10 mouse cellular contexts compared by ENCODE assay signal in the genomic region with DNA sequence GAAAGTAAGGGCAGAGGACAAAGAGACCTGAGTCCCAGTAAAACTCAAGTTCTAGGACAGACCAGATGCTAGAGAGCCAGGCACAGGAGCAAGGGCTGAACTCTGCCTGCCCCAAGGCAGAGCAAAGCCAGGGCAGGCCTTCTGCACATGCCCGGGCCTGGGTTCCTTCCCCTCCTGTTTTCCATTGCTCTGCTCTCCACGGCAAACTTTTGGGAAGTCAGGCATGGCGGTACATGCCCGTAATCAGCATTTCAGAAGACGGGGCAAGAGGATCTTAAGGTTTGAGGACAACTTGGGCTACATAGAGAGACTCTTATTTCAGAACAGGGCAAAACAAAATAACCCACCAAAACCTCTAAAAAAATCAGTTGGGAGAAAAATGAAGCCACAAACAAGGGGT. TPM values are rescaled to one million over a fixed set of nuclear protein-coding genes. Genes with fewer than 3 reads are reported as not detected.
DNase-seq lines count a peak whose midpoint lies in the region; ATAC-seq and TF ChIP-seq lines count a peak whose summit lies in the region.
"Had no signal": no experiment of that assay in that cellular context is flagged by ENCODE, and none has a peak within 500 bp of the region (broad histone marks: within the 10 kb centered on the region; RNA-seq: fewer than 3 reads in every experiment).

No protein-coding gene starts in this region.

- H3K27ac ChIP-seq in liver, adult 2 months (replicated peaks; ENCODE audit: insufficient read depth, low read depth, low read length), result peak overlapping the region; percentile 65
- H3K27ac ChIP-seq in brown adipose tissue, adult 24 weeks (replicated peaks; ENCODE audit: low read depth, low read length), result peak overlapping the region; percentile 97
- H3K27ac ChIP-seq in embryonic facial prominence, embryonic 15.5 days (replicated peaks), result peak overlapping the region; percentile 79
- peak overlapping the region; percentile 80 for H3K27ac ChIP-seq in liver, embryonic 14.5 days
- H3K27ac ChIP-seq: midbrain, embryonic 13.5 days had no signal

- H3K79me2 ChIP-seq in liver, adult 2 months (ENCODE audit: control insufficient read depth, insufficient read depth, low read length), result no peaks in the 10 kb centered on the region

- no peak for DNase-seq in liver, adult 2 months (ENCODE audit: extremely low read depth, low read depth, low spot score)
- DNase-seq in liver, result no peak
- DNase-seq in liver, embryonic 14.5 days (ENCODE audit: low read depth in 3 of 3, low spot score in 3 of 3), result no peak
- no peak for DNase-seq in left cerebral cortex, postnatal 14 days (ENCODE audit: low spot score in 2 of 2)
- no peak for DNase-seq in frontal cortex, postnatal 10 days (ENCODE audit: low spot score in 2 of 2)

- TF ChIP-seq POLR2A in liver, adult 2 months (IDR thresholded peaks at IDR 0.05; ENCODE audit: extremely low read depth, insufficient read depth, low read length), result no peak

- H3K9me3 ChIP-seq in embryonic facial prominence, embryonic 15.5 days (replicated peaks), result no peaks in the 10 kb centered on the region
- H3K9me3 ChIP-seq in liver, embryonic 14.5 days (ENCODE audit: control insufficient read depth, low read length), result no peaks in the 10 kb centered on the region
- H3K9me3 ChIP-seq: midbrain, embryonic 13.5 days had no signal

- intact Hi-C loops in left cerebral cortex, postnatal 14 days (cut with DNase I), result loop anchor here (10.0 kb wide), 1 partner anchor 125 kb away; no protein-coding TSS in a partner anchor

- peaks cover 14% of the 10 kb centered on the region for H3K36me3 ChIP-seq in liver, adult 2 months (ENCODE audit: control insufficient read depth, insufficient read depth, low read length)
- no peaks in the 10 kb centered on the region for H3K36me3 ChIP-seq in embryonic facial prominence, embryonic 15.5 days
- no peaks in the 10 kb centered on the region; the same call in 1 of the 2 replicates for H3K36me3 ChIP-seq in liver, embryonic 14.5 days (replicated peaks; ENCODE audit: control insufficient read depth, insufficient read depth, low read depth)

- no peak overlapping the region for H3K4me2 ChIP-seq in embryonic facial prominence, embryonic 15.5 days (replicated peaks)
- H3K4me2 ChIP-seq in liver, embryonic 14.5 days (ENCODE audit: low read depth), result peak overlapping the region; percentile 58
- H3K4me2 ChIP-seq: midbrain, embryonic 13.5 days had no signal

- no peak for TF ChIP-seq CTCF in liver, adult 2 months (IDR thresholded peaks at IDR 0.05; ENCODE audit: low read depth, low read length)
- TF ChIP-seq CTCF in liver, embryonic 14.5 days (IDR thresholded peaks at IDR 0.05; ENCODE audit: low read depth), result no peak

- no peaks in the 10 kb centered on the region for H3K27me3 ChIP-seq in liver, adult 2 months (ENCODE audit: control insufficient read depth, insufficient read depth, low read length)
- no peaks in the 10 kb centered on the region for H3K27me3 ChIP-seq in embryonic facial prominence, embryonic 15.5 days
- no peaks in the 10 kb centered on the region for H3K27me3 ChIP-seq in liver, embryonic 14.5 days (ENCODE audit: control insufficient read depth, insufficient read depth, low read length)
- H3K27me3 ChIP-seq: midbrain, embryonic 13.5 days had no signal

- WGBS in liver, adult 2 months, result 77% methylated on average over 5 of the region's 5 CpGs
- 56% methylated on average over 5 of the region's 5 CpGs for WGBS in embryonic facial prominence, embryonic 15.5 days
- 50% methylated on average over 5 of the region's 5 CpGs for WGBS in liver, embryonic 14.5 days (ENCODE audit: insufficient replicate concordance)

- no peak overlapping the region for H3K4me3 ChIP-seq in liver, adult 2 months (ENCODE audit: insufficient read depth, low read depth, low read length)
- 0 out of 2 replicates have a peak overlapping the region, but pooled peaks have one; percentile 8 for H3K4me3 ChIP-seq in brown adipose tissue, adult 24 weeks (ENCODE audit: insufficient read depth, low read depth, low read length)
- H3K4me3 ChIP-seq in embryonic facial prominence, embryonic 15.5 days (replicated peaks), result no peak overlapping the region
- no peak overlapping the region for H3K4me3 ChIP-seq in liver, embryonic 14.5 days (ENCODE audit: insufficient read depth in 1 of 2, low read depth in 2 of 2, low read length in 2 of 2)
- H3K4me3 ChIP-seq: midbrain, embryonic 13.5 days had no signal

- ATAC-seq in embryonic facial prominence, embryonic 15.5 days (ENCODE audit: insufficient number of reproducible peaks, low FRiP score, low TSS enrichment, low read depth), result no peak
- no peak for ATAC-seq in liver, embryonic 14.5 days (ENCODE audit: insufficient read depth)
- ATAC-seq: midbrain, embryonic 13.5 days had no signal

- H3K4me1 ChIP-seq in liver, adult 2 months (ENCODE audit: control insufficient read depth, insufficient read depth, low read length), result peaks cover 15% of the 10 kb centered on the region
- peaks cover 40% of the 10 kb centered on the region for H3K4me1 ChIP-seq in brown adipose tissue, adult 24 weeks (ENCODE audit: control insufficient read depth, insufficient read depth, insufficient read length, low read length)
- H3K4me1 ChIP-seq in embryonic facial prominence, embryonic 15.5 days, result peaks cover 59% of the 10 kb centered on the region
- H3K4me1 ChIP-seq in liver, embryonic 14.5 days (replicated peaks; ENCODE audit: control insufficient read depth in 2 of 2, insufficient read depth in 2 of 2, low read length in 1 of 2), result peaks cover 48 to 59% of the 10 kb centered on the region in 2 experiments

- no peak for TF ChIP-seq EP300 in liver, embryonic 14.5 days (IDR thresholded peaks at IDR 0.05; ENCODE audit: low read depth)

- no peak overlapping the region; the same call in 1 of the 2 replicates for H3K9ac ChIP-seq in liver, adult 2 months (ENCODE audit: low read depth, low read length)
- H3K9ac ChIP-seq in embryonic facial prominence, embryonic 15.5 days, result no peak overlapping the region
- peak overlapping the region; percentile 14 for H3K9ac ChIP-seq in liver, embryonic 14.5 days (replicated peaks)
- H3K9ac ChIP-seq: midbrain, embryonic 13.5 days had no signal

RNA-seq across cellular contexts. Expression of gene Tmem140, which starts 7.2 kb away (rescaled TPM):
- total RNA-seq in liver, adult 2 months (2014; rRNA removed), result 31.9 and 37.9 TPM in 2 replicates
- polyA plus RNA-seq in liver, adult 2 months (2012; rRNA removed), result 19.1 and 20.1 TPM in 2 replicates
- polyA plus RNA-seq in brown adipose tissue, adult 24 weeks (2012; ENCODE audit: insufficient read depth, insufficient read length, missing spikeins), result 21.6 and 38.6 TPM in 2 replicates
- 3.0 and 3.9 TPM in 2 replicates for polyA plus RNA-seq in embryonic facial prominence, embryonic 15.5 days (2015; fragmentation: Nextera tagmentation; extraction: Ambion mirVana)
- polyA plus RNA-seq in liver, embryonic 14.5 days (2012; rRNA removed), result 1.6 and 1.7 TPM in 2 replicates
- polyA plus RNA-seq in liver, embryonic 14.5 days (2014; fragmentation: Nextera tagmentation; extraction: Ambion mirVana), result 2.6 and 2.9 TPM in 2 replicates
- 1 to 10 TPM; 2.6 to 3.5 TPM for total RNA-seq in left cerebral cortex, postnatal 14 days (2021)

RNA-seq across cellular contexts. Expression of gene Cyren, which starts 7.7 kb away (rescaled TPM):
- total RNA-seq in liver, adult 2 months (2014; rRNA removed), result 2.0 and 3.0 TPM in 2 replicates
- polyA plus RNA-seq in liver, adult 2 months (2012; rRNA removed), result 2.7 and 3.2 TPM in 2 replicates
- 3.3 and 5.0 TPM in 2 replicates for polyA plus RNA-seq in brown adipose tissue, adult 24 weeks (2012; ENCODE audit: insufficient read depth, insufficient read length, missing spikeins)
- 14.8 and 17.4 TPM in 2 replicates for polyA plus RNA-seq in embryonic facial prominence, embryonic 15.5 days (2015; fragmentation: Nextera tagmentation; extraction: Ambion mirVana)
- 5.4 and 7.2 TPM in 2 replicates for polyA plus RNA-seq in liver, embryonic 14.5 days (2012; rRNA removed)
- 4.2 and 6.3 TPM in 2 replicates for polyA plus RNA-seq in liver, embryonic 14.5 days (2014; fragmentation: Nextera tagmentation; extraction: Ambion mirVana)
- total RNA-seq in left cerebral cortex, postnatal 14 days (2021), result 1 to 10 TPM; 3.3 to 4.4 TPM

RNA-seq across cellular contexts. Expression of gene Wdr91, which starts 40.5 kb away (rescaled TPM):
- 9.5 and 14.9 TPM in 2 replicates for total RNA-seq in liver, adult 2 months (2014; rRNA removed)
- 23.4 and 28.0 TPM in 2 replicates for polyA plus RNA-seq in liver, adult 2 months (2012; rRNA removed)
- polyA plus RNA-seq in brown adipose tissue, adult 24 weeks (2012; ENCODE audit: insufficient read depth, insufficient read length, missing spikeins), result 12.4 and 13.9 TPM in 2 replicates
- 10.0 and 12.0 TPM in 2 replicates for polyA plus RNA-seq in embryonic facial prominence, embryonic 15.5 days (2015; fragmentation: Nextera tagmentation; extraction: Ambion mirVana)
- polyA plus RNA-seq in liver, embryonic 14.5 days (2012; rRNA removed), result 17.4 and 21.5 TPM in 2 replicates
- polyA plus RNA-seq in liver, embryonic 14.5 days (2014; fragmentation: Nextera tagmentation; extraction: Ambion mirVana), result 9.5 and 9.7 TPM in 2 replicates
- 10 to 100 TPM; 30.6 to 31.2 TPM for total RNA-seq in left cerebral cortex, postnatal 14 days (2021)

RNA-seq across cellular contexts. Expression of gene Stra8, which starts 49.8 kb away (rescaled TPM):
- total RNA-seq in liver, adult 2 months (2014; rRNA removed), result not detected in 2 replicates
- polyA plus RNA-seq in liver, adult 2 months (2012; rRNA removed), result not detected in 2 replicates
- polyA plus RNA-seq in brown adipose tissue, adult 24 weeks (2012; ENCODE audit: insufficient read depth, insufficient read length, missing spikeins), result not detected in 2 replicates
- polyA plus RNA-seq in embryonic facial prominence, embryonic 15.5 days (2015; fragmentation: Nextera tagmentation; extraction: Ambion mirVana), result not detected in 2 replicates
- polyA plus RNA-seq in liver, embryonic 14.5 days (2012; rRNA removed), result not detected in 2 replicates
- polyA plus RNA-seq in liver, embryonic 14.5 days (2014; fragmentation: Nextera tagmentation; extraction: Ambion mirVana), result not detected in 2 replicates
- not detected for total RNA-seq in left cerebral cortex, postnatal 14 days (2021)
- total RNA-seq: adrenal gland, postnatal 4 days; layer of hippocampus, postnatal 25 days had no signal
- polyA plus RNA-seq: midbrain, embryonic 13.5 days had no signal
